Mouse (Mus musculus) midbrain, postnatal 0 days (tissue): ENCODE data around the gene Itpkb. TPM values are rescaled to one million over a fixed set of nuclear protein-coding genes. Genes with fewer than 3 reads are reported as not detected.

Experiments
- ATAC-seq: fragments of 200-750 bp; cut with Nextera tagmentation; 2 replicates; pipeline ENCODE4 v1.8.0; 2017; ENCODE audit warnings: moderate number of reproducible peaks, mild to moderate bottlenecking, moderate TSS enrichment, moderate library complexity; ENCODE audit not compliant: low FRiP score
- DNase-seq: peaks from one replicate; pipeline ENCODE4 v3.0.0-alpha.2; 2015; ENCODE audit warnings: low spot score
- H3K27ac ChIP-seq: fragments of 300-500 bp; sonication (generic); 2 replicates; pipeline ENCODE4 v1.5.1; 2014; ENCODE audit warnings: low read depth, mild to moderate bottlenecking, low read length, mixed read lengths
- H3K27me3 ChIP-seq: fragments of 300-500 bp; sonication (generic); 2 replicates; pipeline ENCODE4 v1.6.1; 2014; ENCODE audit warnings: low read length, control low read depth, mixed read lengths; ENCODE audit not compliant: insufficient read depth
- H3K36me3 ChIP-seq: fragments of 300-500 bp; sonication (generic); 2 replicates; pipeline ENCODE4 v1.6.1; 2014; ENCODE audit warnings: low read length, control low read depth, mixed read lengths; ENCODE audit not compliant: insufficient read depth
- H3K4me1 ChIP-seq: fragments of 300-500 bp; sonication (generic); 2 replicates; pipeline ENCODE4 v1.6.1; 2014; ENCODE audit warnings: mild to moderate bottlenecking, control low read depth, antibody characterized with exemption, low read length, mixed read lengths; ENCODE audit not compliant: insufficient read depth
- H3K4me2 ChIP-seq: fragments of 300-500 bp; sonication (generic); 2 replicates; pipeline ENCODE4 v1.6.1; 2014; ENCODE audit warnings: low read depth, mild to moderate bottlenecking, low read length, mixed read lengths; ENCODE audit not compliant: poor library complexity, severe bottlenecking
- H3K4me3 ChIP-seq: fragments of 300-500 bp; sonication (generic); 2 replicates; pipeline ENCODE4 v1.5.1; 2014; ENCODE audit warnings: low read depth, mild to moderate bottlenecking, low read length, moderate library complexity
- H3K9ac ChIP-seq: fragments of 300-500 bp; sonication (generic); replicated peaks from 2 replicates; pipeline ENCODE4 v1.6.1; 2014; ENCODE audit warnings: mild to moderate bottlenecking, low read length, moderate library complexity, mixed read lengths; ENCODE audit not compliant: poor library complexity, severe bottlenecking
- H3K9me3 ChIP-seq: fragments of 300-500 bp; sonication (generic); 2 replicates; pipeline ENCODE4 v1.6.1; 2016; ENCODE audit warnings: low read length, control low read depth
- CTCF ChIP-seq: IDR thresholded peaks from 2 replicates; pipeline ENCODE4 v1.5.1; 2016; ENCODE audit warnings: antibody characterized with exemption, mild to moderate bottlenecking
- whole genome bisulfite sequencing: fragments of 180-500 bp; shearing (Covaris S2); extraction: QIAGEN DNeasy Blood & Tissue Kit; methylation state at CpG from one replicate; pipeline ENCODE4 v1.1.7; 2014; 5-methylcytosine and 5-hydroxymethylcytosine counted together
- polyA plus RNA-seq: library from polyadenylated mRNA; unstranded; fragments of >200 nt; fragmentation: Nextera tagmentation; extraction: Ambion mirVana; gene quantifications from 2 replicates; pipeline ENCODE4 v1.2.1, GENCODE M21; 2015
- total RNA-seq: library from RNA; depleted of rRNA; stranded (reverse); fragments of >200 nt; gene quantifications from 2 replicates; pipeline ENCODE4 v1.2.3, GENCODE M21; 2014; rRNA removed

Gene Itpkb
- 12.2 and 13.9 TPM in 2 replicates for total RNA-seq
- 2.0 and 2.2 TPM in 2 replicates for polyA plus RNA-seq

DNA sequence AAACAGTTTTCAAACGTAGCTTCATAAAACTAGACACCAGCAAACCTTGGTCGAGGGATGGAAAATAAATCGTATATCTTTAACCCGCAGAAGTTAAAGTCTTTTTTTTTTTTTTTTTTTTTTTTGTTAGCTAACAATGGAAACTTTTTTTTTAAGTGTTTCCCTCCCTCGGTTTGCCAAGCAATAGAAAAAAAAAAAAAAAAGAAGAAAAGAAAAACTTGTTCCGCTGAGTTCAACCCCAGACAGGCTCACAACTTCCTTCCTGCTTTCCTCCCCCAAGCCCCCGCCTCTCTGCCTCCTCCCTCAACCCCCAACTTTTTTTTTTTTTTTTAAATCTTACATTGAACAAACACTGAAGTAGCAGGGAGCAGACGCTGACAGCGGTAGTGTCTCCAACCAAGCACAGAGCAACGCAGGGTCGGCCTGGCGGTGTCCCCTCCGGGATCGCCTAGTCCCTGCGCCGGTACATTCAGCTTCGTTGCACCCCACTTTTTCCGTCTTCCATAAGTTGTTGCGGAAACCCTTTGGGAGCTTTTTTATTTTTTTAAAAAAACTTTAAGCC, at the start of gene Itpkb:
Itpkb (plus strand) TSS at position 341 of the 562 bp plus-strand sequence.
- Histone ChIP-seq H3K9ac (peak within 1 kb of the TSS; percentile 74), H3K4me2 (peak within 1 kb of the TSS; percentile 99), H3K9me3 (no peaks in the 10 kb centered on the region), H3K36me3 (no peaks in the 10 kb centered on the region), H3K4me1 (peaks cover 10% of the 10 kb centered on the region; the same call in 1 of the 2 replicates), H3K27ac (peak within 1 kb of the TSS; percentile 27; the same call in 1 of the 2 replicates), H3K4me3 (peak within 1 kb of the TSS; percentile 62), H3K27me3 (0 out of 2 replicates have a peak, but pooled peaks cover 10% of the 10 kb centered on the region)
- ATAC-seq (0 out of 2 replicates have a peak, but pooled peaks have one; percentile 31), DNase-seq (peak; percentile 55)
- TF ChIP-seq CTCF, result no peak
- 2% methylated on average over 19 of the region's 19 CpGs for WGBS

DNA sequence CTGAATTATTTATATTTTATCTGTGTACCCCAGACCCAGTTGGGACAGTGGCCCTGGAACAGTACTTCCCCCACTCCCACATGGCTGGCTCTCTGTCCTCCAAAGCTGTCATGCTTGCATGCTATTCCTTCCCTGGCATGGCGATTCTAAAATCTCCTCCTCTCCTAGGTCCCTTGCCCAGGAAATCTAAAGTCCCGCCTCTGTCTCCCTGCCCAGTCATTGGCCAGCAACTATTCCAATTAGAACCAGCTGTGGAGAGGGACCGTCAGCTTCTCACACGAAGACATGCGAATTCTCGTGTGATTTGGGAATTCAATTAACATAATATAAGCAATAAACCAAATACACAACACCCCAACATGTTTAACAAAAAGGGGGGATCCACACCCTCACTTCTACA, 47.7 kb upstream of the Itpkb start:
- no peak overlapping the region for H3K4me2 ChIP-seq
- TF ChIP-seq CTCF, result no peak
- no peaks in the 10 kb centered on the region for H3K36me3 ChIP-seq
- no peak overlapping the region for H3K27ac ChIP-seq
- WGBS, result 52% methylated on average over 6 of the region's 6 CpGs
- no peaks in the 10 kb centered on the region for H3K9me3 ChIP-seq
- DNase-seq (peak; percentile 31), ATAC-seq (peak; percentile 44)
- no peak overlapping the region for H3K9ac ChIP-seq
- H3K27me3 ChIP-seq, result no peaks in the 10 kb centered on the region
- peaks cover 2% of the 10 kb centered on the region; the same call in 1 of the 2 replicates for H3K4me1 ChIP-seq
- no peak overlapping the region for H3K4me3 ChIP-seq

DNA sequence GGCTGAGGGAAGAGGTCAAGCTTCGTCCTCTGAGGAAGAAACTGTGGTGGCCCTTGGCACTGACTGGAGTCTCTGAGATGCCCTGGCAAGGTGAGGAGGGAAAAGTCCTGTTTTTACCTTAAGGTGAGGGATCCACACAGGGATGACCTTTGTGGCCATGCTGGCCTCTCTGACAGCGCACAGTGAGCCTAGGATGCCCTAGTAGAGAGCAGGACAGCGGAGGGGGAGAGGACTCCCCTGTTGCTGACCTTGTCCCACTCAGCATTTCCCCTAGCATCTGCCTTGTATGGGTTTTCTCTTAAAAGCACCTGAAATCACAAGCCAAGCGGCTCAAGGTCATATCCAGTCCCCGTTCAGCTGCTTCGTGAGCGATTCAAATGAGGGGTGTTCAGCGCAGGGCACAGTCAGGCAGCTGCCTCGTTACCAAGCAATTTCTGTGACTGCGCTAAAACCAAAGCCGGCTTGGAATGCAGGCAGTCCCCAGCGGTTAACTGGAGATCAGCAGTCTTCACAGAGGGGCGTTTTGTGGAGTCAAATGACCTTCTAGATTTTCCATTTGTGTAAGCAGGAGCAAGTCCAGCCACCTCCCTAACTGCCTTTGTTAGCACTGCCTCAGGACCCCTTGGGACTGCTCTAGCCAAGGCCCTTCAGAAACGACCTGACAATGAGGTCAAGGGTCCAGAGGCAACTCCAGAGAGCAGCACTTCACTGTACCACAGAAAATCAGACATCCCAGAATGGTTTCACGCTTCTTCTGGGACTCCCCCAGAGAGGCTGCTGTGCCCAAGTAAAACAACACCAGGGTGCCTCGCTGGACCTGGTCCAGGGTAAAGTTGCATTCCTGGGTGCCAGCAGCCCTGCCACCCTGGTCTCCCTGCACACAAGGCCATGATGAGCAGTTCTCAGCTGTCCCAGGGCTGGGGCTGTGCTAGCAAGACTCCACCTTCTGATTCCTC, 46.2 kb upstream of the Itpkb start:
- no peaks in the 10 kb centered on the region for H3K36me3 ChIP-seq
- H3K9ac ChIP-seq, result no peak overlapping the region
- H3K27me3 ChIP-seq, result no peaks in the 10 kb centered on the region
- WGBS, result 23% methylated on average over 16 of the region's 16 CpGs
- H3K27ac ChIP-seq, result 0 out of 2 replicates have a peak overlapping the region, but pooled peaks have one; percentile 43
- DNase-seq, result peak; percentile 71
- TF ChIP-seq CTCF, result peak; percentile 65
- H3K4me2 ChIP-seq, result peak overlapping the region; percentile 7
- H3K4me1 ChIP-seq, result peaks cover 2% of the 10 kb centered on the region; the same call in 1 of the 2 replicates
- H3K4me3 ChIP-seq, result no peak overlapping the region
- H3K9me3 ChIP-seq, result no peaks in the 10 kb centered on the region
- peak; percentile 48; the same call in 1 of the 2 replicates for ATAC-seq

DNA sequence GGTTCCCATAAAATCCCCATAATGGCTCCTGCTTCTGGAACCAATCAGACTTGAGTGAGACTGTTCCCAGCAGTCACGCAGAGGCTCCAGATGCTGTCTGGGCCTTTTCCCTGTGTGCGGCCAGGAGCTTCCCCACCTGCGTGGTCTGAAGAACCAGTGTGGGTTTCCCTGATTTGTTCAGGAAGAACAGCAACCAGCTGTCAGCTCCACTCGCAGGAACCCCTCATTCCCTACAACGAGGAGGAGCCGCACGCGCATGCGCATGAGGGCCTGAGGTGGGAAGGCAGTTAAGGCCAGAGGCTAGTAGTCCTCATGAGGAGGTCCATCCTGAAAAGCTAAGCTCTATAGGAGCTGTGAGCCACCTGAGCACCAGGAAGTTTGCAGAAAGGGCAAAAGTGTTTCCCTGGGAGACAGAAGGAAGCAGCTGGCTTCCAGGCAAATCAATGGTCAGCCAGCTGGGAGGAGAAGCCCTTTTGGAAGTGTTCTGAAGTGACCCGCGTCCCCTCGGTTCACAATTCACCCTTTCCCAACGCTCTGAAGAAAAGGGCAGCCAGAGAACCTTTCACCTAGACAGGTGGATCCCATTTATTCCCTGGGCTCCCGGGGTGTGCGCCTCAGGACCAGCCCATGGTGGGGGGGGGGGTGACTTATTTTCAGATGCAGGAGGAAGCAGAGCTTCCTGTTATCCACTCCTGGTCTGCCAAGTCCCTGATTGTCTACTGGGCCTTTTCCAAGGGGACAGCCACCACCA, 44.0 kb upstream of the Itpkb start:
- no peak overlapping the region for H3K27ac ChIP-seq
- no peak for TF ChIP-seq CTCF
- DNase-seq, result no peak

DNA sequence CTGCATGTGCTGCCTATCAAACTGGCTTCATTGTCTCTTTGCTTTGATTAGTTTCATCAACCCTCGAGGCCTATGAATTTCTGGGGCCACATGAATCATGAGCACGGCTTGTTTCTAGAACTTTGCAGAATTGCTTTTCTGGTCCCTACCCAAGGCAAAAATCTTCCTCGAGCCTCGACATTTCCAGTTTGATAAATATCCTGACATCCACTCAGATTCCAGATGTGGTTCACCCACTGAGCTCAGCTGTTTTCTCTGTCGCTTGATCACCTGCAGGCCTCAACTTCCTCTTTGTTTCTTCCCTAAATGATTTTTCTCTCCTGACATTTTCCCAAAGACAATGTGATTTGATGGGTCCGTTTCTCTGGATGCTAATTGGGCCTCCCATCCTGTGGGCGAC, 42.1 kb upstream of the Itpkb start:
- Histone ChIP-seq H3K9ac (no peak overlapping the region), H3K4me3 (no peak overlapping the region), H3K4me2 (no peak overlapping the region), H3K27me3 (no peaks in the 10 kb centered on the region), H3K9me3 (no peaks in the 10 kb centered on the region), H3K27ac (no peak overlapping the region), H3K36me3 (no peaks in the 10 kb centered on the region), H3K4me1 (peaks cover 2% of the 10 kb centered on the region; the same call in 1 of the 2 replicates)
- ATAC-seq (no peak), DNase-seq (no peak)
- TF ChIP-seq CTCF, result no peak
- 82% methylated on average over 7 of the region's 7 CpGs for WGBS

More for the DNA sequence above, 44.0 kb upstream of the Itpkb start:
- no peak for ATAC-seq
- Histone ChIP-seq H3K36me3 (no peaks in the 10 kb centered on the region), H3K4me2 (no peak overlapping the region), H3K9ac (no peak overlapping the region), H3K27me3 (no peaks in the 10 kb centered on the region), H3K4me1 (peaks cover 2% of the 10 kb centered on the region; the same call in 1 of the 2 replicates), H3K4me3 (no peak overlapping the region), H3K9me3 (no peaks in the 10 kb centered on the region)
- WGBS, result 65% methylated on average over 15 of the region's 15 CpGs
